Mouse (Mus musculus) C2C12 (cell line): Measurements from ENCODE around the gene Gm49333.
"Not testable (repeated sequence)": the region's sequence is repeated elsewhere in the genome, so short reads cannot be mapped to it uniquely, and the experiment has no call there.

Source experiments
- CEBPB ChIP-seq: IDR thresholded peaks from one replicate; pipeline ENCODE4 v1.6.1; 2011; ENCODE audit warnings: low read depth, mild to moderate bottlenecking, control low read depth, moderate library complexity
- CTCF ChIP-seq: IDR thresholded peaks from one replicate; pipeline ENCODE4 v1.5.1; 2011; ENCODE audit not compliant: control insufficient read depth, insufficient read depth, insufficient read length

GRCm38 (mm10) chr16:20668013-20668412, 56.6 kb downstream of the Gm49333 start, which contains the start of gene Eif4g1:
- TF ChIP-seq CEBPB, CTCF: not testable (repeated sequence)
